Mouse (Mus musculus) megakaryocyte, embryonic 14.5 days (primary cell): ENCODE results near the gene Fbxl14.

Experiments
- FLI1 ChIP-seq: IDR thresholded peaks from 2 replicates; pipeline ENCODE4 v1.6.1; 2012; ENCODE audit warnings: low read length, inconsistent platforms, mixed read lengths
- GATA1 ChIP-seq: IDR thresholded peaks from 3 replicates; pipeline ENCODE4 v1.6.1; 2012; ENCODE audit warnings: mixed read lengths, low read length, inconsistent platforms, borderline replicate concordance

DNA sequence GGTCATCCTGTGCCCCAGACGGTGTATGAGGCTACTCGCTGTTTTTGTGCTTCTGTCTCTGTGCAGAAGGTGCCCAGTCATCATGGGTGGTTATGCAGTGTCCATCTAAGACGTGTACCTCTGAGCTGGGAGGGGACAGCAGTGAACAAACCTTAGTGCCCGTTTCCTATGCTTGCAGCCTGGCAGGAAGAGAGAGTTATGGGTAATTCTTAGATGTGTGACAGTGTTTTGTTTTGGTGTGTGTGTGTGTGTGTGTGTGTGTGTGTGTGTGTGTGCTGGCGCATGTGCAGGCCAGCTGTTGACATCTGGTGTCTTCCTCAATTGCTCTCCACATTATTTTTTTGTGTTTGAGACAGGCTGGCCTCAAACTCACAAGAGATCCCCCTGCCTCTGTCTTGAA, 20.6 kb downstream of the Fbxl14 start:
- TF ChIP-seq GATA1 = no peak
- no peak for TF ChIP-seq FLI1
